Mouse (Mus musculus): ENCODE results near the gene Frat2. TPM values are rescaled to one million over a fixed set of nuclear protein-coding genes. Genes with fewer than 3 reads are reported as not detected.
A peak's percentile ranks its signal among the peaks of the same experiment; 100 is the strongest.
"Not testable (repeated sequence)": the region's sequence is repeated elsewhere in the genome, so short reads cannot be mapped to it uniquely, and the experiment has no call there.

The Frat2 gene
- total RNA-seq (2015) (25.2 and 27.8 TPM in 2 replicates), total RNA-seq (2017) (28.2 and 29.8 TPM in 2 replicates)

DNA sequence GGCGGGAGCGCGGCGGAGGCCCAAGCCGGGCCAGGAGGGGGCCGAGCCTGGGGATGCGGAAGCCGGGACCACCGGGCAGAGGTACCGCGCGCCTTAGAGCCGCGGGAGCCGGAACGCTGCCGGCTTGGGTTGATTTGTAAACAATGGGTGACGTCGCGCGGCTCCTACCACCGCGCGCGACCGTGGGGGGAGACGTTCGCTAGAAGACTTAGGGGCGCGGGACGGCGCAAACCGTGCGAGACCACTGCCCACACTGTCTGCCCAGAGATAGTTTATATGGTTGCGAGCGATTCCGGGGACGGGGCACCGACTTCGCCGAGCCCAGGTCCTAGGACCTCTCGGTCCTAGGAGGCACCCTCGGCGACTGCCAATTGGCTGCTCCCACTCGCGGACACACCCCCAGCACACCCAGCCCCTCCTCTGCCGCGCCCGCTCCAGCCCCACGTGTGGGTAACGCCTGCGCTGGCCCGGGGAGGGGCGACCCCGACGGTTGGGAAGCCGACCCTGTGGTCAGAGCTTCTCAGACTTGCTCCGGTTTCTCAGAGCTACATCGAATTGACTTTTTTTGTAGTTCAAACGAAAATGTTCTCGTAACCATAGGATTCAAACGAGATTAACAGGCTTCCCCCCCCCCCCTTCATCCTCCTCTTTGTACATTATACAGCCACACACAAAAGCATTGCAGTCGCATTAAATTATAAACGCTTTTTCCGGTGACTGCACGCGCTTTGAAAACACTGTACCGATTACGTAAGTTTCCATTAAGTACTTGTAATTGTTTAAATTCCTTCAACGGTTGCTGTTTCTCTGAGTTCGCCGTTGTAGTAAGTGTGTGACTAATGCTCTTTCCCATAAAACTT, at the start of gene Frat2:
TSS of gene Frat2 (minus strand) at position 141 of the 860 bp plus-strand sequence.
- ATAC-seq (replicated peaks; ENCODE audit: poor library complexity) = peak; percentile 85

GRCm38 (mm10) chr19:41896319-41896711, 48.4 kb upstream of the Frat2 start:
- ATAC-seq (replicated peaks; ENCODE audit: poor library complexity) = no peak

- peak; percentile 87 for ATAC-seq (replicated peaks; ENCODE audit: poor library complexity)
These were observed 47.8 kb upstream of the Frat2 start, which contains the start of gene Rrp12 for GRCm38 (mm10) chr19:41895460-41896318. Gene Rrp12 (minus strand): TSS chr19:41896173.

GRCm38 (mm10) chr19:41894959-41895358, 47.0 kb upstream of the Frat2 start:
- ATAC-seq (replicated peaks; ENCODE audit: poor library complexity) = 0 out of 2 replicates have a peak, but pooled peaks have one; percentile 11

DNA sequence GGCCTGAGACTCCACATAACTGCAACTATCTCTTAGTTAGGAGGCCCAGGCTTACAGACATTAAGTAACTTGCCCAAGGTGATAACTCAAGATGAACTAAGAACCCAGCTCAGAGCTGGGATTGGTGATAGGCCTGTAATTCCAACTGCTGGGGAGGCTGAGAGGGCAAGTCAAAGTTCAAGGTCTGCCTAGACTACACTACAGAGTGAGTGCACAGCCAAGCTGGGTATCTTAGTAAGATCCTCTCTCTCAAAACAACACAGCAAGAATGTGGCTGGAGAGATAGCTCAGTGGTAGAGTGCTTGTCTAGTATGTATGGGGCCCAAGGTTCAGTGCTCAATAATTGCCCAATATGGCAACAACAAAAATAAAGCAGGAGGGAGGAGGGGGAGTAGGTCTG, 40.3 kb upstream of the Frat2 start:
- ATAC-seq (replicated peaks; ENCODE audit: poor library complexity) = no peak

- ATAC-seq (replicated peaks; ENCODE audit: poor library complexity) = no peak
These were observed 36.0 kb upstream of the Frat2 start for GRCm38 (mm10) chr19:41883882-41884281.

DNA sequence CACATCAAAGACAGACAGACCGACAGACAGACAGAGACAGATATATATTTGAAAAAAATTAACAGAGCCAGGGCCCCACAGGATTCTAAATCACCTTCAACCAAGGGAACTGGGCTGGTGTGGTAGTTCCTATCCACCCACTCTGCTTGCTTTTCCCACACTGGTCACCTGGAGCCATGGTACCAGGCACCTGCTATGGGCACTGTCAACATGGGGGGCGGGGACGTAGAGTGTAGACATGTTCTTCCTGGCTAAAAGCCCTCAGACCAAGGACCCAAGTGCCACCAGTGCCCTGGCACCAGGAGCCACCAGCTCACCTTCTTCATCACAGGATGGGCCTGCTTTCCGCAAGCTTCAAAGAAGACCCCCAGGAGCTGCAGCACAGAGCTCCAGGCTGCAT, 33.9 kb upstream of the Frat2 start:
- no peak for ATAC-seq (replicated peaks; ENCODE audit: poor library complexity)

GRCm38 (mm10) chr19:41874356-41874755, 26.4 kb upstream of the Frat2 start:
- no peak for ATAC-seq (replicated peaks; ENCODE audit: poor library complexity)

DNA sequence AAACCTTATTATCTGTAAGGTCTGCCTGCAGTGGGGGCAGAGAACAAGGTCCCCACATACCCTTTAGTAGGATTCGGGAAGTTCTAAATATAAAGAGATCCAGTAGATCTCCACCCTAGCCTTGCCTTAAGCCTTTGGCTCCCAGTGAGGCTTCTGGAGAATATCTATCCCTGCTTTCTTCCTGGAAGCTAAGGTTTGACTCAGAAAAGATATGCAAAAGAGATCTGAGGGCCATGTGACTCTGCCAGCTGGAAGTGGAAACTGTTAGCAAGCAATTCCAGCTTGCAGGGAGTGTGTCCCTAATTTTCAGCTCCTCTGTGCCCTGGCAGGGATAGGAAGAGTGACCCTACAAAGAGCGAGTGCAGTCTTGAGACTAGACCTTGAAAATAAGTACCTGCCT, 24.4 kb upstream of the Frat2 start:
- no peak for ATAC-seq (replicated peaks; ENCODE audit: poor library complexity)

- ATAC-seq (replicated peaks; ENCODE audit: poor library complexity) = not testable (repeated sequence)
These were observed 22.0 kb upstream of the Frat2 start for GRCm38 (mm10) chr19:41869946-41870345.

DNA sequence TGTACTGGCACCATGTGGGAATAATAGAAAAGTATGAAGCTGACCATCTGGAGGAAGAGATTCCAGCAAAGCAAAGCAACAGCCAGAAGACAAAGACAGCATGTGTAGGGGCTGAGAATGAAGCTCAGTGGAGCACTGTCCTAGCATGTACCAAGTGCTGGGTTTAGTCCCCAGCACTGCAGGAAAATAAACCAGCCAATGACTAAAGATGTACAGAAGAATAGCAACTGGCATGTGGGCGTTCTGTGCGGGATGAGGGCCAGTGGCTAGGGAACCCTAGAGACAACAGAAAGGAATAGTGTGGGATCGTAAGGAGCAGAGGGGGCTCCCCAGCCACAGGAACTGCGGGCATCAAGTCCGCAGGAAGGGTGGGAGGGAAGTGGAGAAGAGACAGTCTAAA, 21.4 kb upstream of the Frat2 start:
- ATAC-seq (replicated peaks; ENCODE audit: poor library complexity) = no peak

DNA sequence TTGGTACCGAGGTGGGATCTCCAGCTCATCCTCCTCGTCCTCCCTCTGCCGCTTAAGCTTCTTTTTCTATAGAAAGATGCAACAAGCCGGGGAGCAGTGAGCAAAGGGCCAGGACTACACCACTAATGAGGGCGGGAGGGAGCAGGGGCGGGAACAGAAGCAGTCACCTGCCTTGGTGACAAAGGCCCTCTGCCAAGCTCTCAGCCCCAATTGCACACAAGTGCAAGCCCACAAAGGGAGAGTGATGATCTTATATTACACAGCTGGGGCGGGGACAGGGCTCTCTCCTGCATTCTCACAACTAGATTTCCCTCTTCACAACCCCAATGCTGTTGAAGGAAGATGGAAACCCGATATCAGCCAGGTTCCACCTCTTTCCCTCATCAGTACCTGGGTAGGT, 18.8 kb upstream of the Frat2 start:
- ATAC-seq (replicated peaks; ENCODE audit: poor library complexity) = no peak

GRCm38 (mm10) chr19:41857816-41858310, 9.9 kb upstream of the Frat2 start:
- no peak for ATAC-seq (replicated peaks; ENCODE audit: poor library complexity)

- peak; percentile 68 for ATAC-seq (replicated peaks; ENCODE audit: poor library complexity)
These were observed 9.3 kb upstream of the Frat2 start for GRCm38 (mm10) chr19:41857086-41857762.

- no peak for ATAC-seq (replicated peaks; ENCODE audit: poor library complexity)
These were observed 4.5 kb upstream of the Frat2 start for GRCm38 (mm10) chr19:41852423-41852822.

DNA sequence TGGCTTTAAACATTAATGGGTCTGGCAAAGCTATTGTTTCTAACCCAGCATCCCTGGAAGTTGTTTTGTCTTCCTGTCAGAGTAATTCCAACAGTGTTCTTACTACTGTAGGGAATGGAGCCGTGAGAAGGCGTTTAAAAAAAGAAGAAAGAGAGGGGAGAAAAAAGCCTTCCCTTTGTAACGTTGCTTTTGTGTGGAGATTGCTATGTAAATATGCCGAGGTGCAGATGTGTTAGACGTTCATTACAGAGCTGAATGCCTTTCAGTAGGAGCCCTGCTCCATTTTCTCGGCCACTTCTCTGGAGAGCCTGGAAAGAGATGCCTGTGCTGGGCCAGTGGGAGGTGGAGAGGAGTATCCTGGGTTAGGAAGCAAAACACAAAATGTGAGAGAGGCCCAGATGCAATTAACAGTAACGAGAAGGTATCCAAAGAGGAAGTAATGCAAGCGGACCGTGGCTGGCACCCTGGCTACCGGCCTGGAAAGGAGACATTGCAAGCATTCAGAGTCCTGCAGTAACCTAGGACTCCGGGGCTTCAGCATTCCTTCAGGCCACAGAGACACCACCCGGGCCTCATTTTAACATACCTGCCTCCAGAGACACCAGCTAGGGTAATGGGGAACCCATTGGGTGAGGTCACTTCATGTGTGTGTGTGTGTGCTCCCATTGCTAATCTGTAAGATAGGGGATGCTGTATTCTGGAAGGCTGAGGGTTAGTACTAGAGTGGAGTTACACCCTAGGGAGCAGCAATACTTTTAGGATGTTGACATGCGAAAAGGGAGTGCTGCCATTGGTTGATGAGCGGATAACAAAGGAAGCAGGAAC, 3.0 kb upstream of the Frat2 start:
- peak; percentile 10; the same call in 1 of the 2 replicates for ATAC-seq (replicated peaks; ENCODE audit: poor library complexity)

GRCm38 (mm10) chr19:41850021-41850718, 2.2 kb upstream of the Frat2 start:
- no peak for ATAC-seq (replicated peaks; ENCODE audit: poor library complexity)

GRCm38 (mm10) chr19:41847614-41847991, 329 bp downstream of the Frat2 start:
- ATAC-seq (replicated peaks; ENCODE audit: poor library complexity) = peak; percentile 22

GRCm38 (mm10) chr19:41847091-41847581, 796 bp downstream of the Frat2 start:
- ATAC-seq (replicated peaks; ENCODE audit: poor library complexity) = no peak
